Mouse (Mus musculus) cerebellum, adult 2 months (tissue): ENCODE results near the gene Pnkp.

ENCODE experiments used
- CTCF ChIP-seq: fragments of 200-500 bp; IDR thresholded peaks from 2 replicates; pipeline ENCODE4 v1.5.1; 2011; ENCODE audit warnings: low read depth, mild to moderate bottlenecking, control low read depth, low read length, moderate library complexity, borderline replicate concordance; ENCODE audit not compliant: insufficient read depth
- POLR2A ChIP-seq: fragments of 200-500 bp; IDR thresholded peaks from 2 replicates; pipeline ENCODE4 v1.6.1; 2011; ENCODE audit warnings: low read length, control low read depth, borderline replicate concordance; ENCODE audit not compliant: insufficient read depth

DNA sequence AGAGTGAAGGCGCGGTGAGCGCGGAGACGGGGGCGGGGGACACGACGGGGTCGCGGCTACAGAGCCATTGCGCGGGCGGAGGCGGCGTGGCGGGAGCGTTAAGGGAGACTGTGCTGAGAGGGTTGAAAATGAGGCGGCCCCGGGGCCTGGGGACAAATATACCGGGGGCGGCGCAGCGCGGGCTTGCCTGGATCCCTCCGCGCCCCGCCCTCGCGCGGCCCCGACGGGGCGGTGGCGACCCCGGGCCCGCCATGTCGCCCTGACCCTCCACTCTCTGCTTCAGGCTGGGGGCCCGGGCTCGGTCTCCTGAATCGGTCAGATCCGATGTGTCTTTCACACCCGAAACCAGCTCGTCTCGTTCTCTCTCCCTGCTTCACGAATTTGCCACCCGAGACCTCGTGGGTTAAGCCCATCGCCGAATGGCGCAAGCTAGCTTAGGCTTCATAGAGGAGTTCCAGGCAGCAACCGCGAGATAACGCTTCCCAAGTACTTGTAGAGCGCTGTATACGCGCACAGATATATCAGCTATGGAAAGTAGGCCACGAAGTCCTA, 40.4 kb upstream of the Pnkp start, which contains the start of gene Atf5:
- TF ChIP-seq CTCF (no peak), POLR2A (no peak)
